Mouse (Mus musculus): ENCODE measurements at regions not wholly inside any gene's neighbourhood (a gene's known extent, or its start where the extent isn't known, plus 50 kb on each side); places are given as distances from the start of the nearest gene placed in this dataset.

GRCm38 (mm10) chr9:52371296-52371695, 202.9 kb upstream of the Zc3h12c start:
- H3K4me3 ChIP-seq (ENCODE audit: control insufficient read depth in 1 of 2, insufficient read depth in 1 of 2, low read depth in 2 of 2, low read length in 2 of 2) = no peak overlapping the region
- H3K27me3 ChIP-seq (ENCODE audit: control insufficient read depth in 1 of 2, insufficient read depth in 2 of 2, low read length in 2 of 2) = no peaks in the 10 kb centered on the region
- no peaks in the 10 kb centered on the region for H3K4me1 ChIP-seq (ENCODE audit: control insufficient read depth in 1 of 2, insufficient read depth in 2 of 2, low read length in 2 of 2)
- H3K9ac ChIP-seq (ENCODE audit: control insufficient read depth, low read depth, low read length, poor library complexity, severe bottlenecking) = no peak overlapping the region
- H3K79me2 ChIP-seq (ENCODE audit: control insufficient read depth, insufficient read depth, low read length, poor library complexity) = no peaks in the 10 kb centered on the region
- DNase-seq (ENCODE audit: low read depth, low spot score) = no peak
- TF ChIP-seq GATA1 (IDR thresholded peaks at IDR 0.05; ENCODE audit: low read depth, low read length) = no peak
- TF ChIP-seq POLR2AphosphoS2 (IDR thresholded peaks at IDR 0.05; ENCODE audit: low read length) = no peak
- no peak for TF ChIP-seq SIN3A (IDR thresholded peaks at IDR 0.05; ENCODE audit: low read length)
- TF ChIP-seq MYB (IDR thresholded peaks at IDR 0.05; ENCODE audit: low read depth, low read length) = no peak
- TF ChIP-seq POLR2A (IDR thresholded peaks at IDR 0.05; ENCODE audit: control insufficient read depth in 1 of 2, insufficient read depth in 1 of 2, low read depth in 1 of 2, low read length in 2 of 2, poor library complexity in 1 of 2) = no peak
- TF ChIP-seq RAD21 (IDR thresholded peaks at IDR 0.05; ENCODE audit: low read depth, low read length) = no peak
- TF ChIP-seq TBP (IDR thresholded peaks at IDR 0.05; ENCODE audit: low read depth, low read length) = no peak
- TF ChIP-seq MYC (IDR thresholded peaks at IDR 0.05; ENCODE audit: low read depth, low read length) = no peak
- TF ChIP-seq E2F4 (IDR thresholded peaks at IDR 0.05; ENCODE audit: borderline replicate concordance, low read depth, low read length) = no peak
- no peak for TF ChIP-seq HCFC1 (IDR thresholded peaks at IDR 0.05; ENCODE audit: low read depth, low read length)
- TF ChIP-seq USF2 (IDR thresholded peaks at IDR 0.05; ENCODE audit: borderline replicate concordance in 1 of 2, insufficient read depth in 1 of 2, low read depth in 1 of 2, low read length in 2 of 2) = no peak
- TF ChIP-seq UBTF (IDR thresholded peaks at IDR 0.05; ENCODE audit: borderline replicate concordance, insufficient read depth, low read depth, low read length) = no peak
- TF ChIP-seq ZMIZ1 (IDR thresholded peaks at IDR 0.05; ENCODE audit: low read depth, low read length) = no peak
- no peak for TF ChIP-seq SMC3 (IDR thresholded peaks at IDR 0.05; ENCODE audit: low read depth, low read length)
- TF ChIP-seq NELFE (IDR thresholded peaks at IDR 0.05; ENCODE audit: low read depth, low read length) = no peak
- TF ChIP-seq MXI1 (IDR thresholded peaks at IDR 0.05; ENCODE audit: low read depth, low read length) = no peak
- TF ChIP-seq ZKSCAN1 (IDR thresholded peaks at IDR 0.05; ENCODE audit: low read depth, low read length) = no peak
- H3K27ac ChIP-seq (ENCODE audit: control insufficient read depth, low read depth, low read length) = no peak overlapping the region
- no peaks in the 10 kb centered on the region for H3K36me3 ChIP-seq (ENCODE audit: control insufficient read depth in 1 of 2, insufficient read depth in 2 of 2, low read length in 2 of 2)
- no peaks in the 10 kb centered on the region for H3K9me3 ChIP-seq (replicated peaks; ENCODE audit: insufficient read depth, low read length)

GRCm38 (mm10) chr9:52368911-52369310, 200.5 kb upstream of the Zc3h12c start:
- H3K4me1 ChIP-seq (ENCODE audit: control insufficient read depth in 1 of 2, insufficient read depth in 2 of 2, low read length in 2 of 2) = no peaks in the 10 kb centered on the region
- DNase-seq (ENCODE audit: low read depth, low spot score) = no peak
- no peak overlapping the region for H3K9ac ChIP-seq (ENCODE audit: control insufficient read depth, low read depth, low read length, poor library complexity, severe bottlenecking)
- no peak overlapping the region for H3K27ac ChIP-seq (ENCODE audit: control insufficient read depth, low read depth, low read length)
- H3K79me2 ChIP-seq (ENCODE audit: control insufficient read depth, insufficient read depth, low read length, poor library complexity) = no peaks in the 10 kb centered on the region
- TF ChIP-seq USF1 (IDR thresholded peaks at IDR 0.05; ENCODE audit: low read depth, low read length) (no peak), ZNF384 (IDR thresholded peaks at IDR 0.05; ENCODE audit: low read depth, low read length) (no peak), USF2 (IDR thresholded peaks at IDR 0.05; ENCODE audit: borderline replicate concordance in 1 of 2, insufficient read depth in 1 of 2, low read depth in 1 of 2, low read length in 2 of 2) (no peak), MYC (IDR thresholded peaks at IDR 0.05; ENCODE audit: low read depth, low read length) (no peak), SMC3 (IDR thresholded peaks at IDR 0.05; ENCODE audit: low read depth, low read length) (no peak), NELFE (IDR thresholded peaks at IDR 0.05; ENCODE audit: low read depth, low read length) (no peak)
- no peak overlapping the region for H3K4me3 ChIP-seq (ENCODE audit: control insufficient read depth in 1 of 2, insufficient read depth in 1 of 2, low read depth in 2 of 2, low read length in 2 of 2)
- no peaks in the 10 kb centered on the region for H3K9me3 ChIP-seq (replicated peaks; ENCODE audit: insufficient read depth, low read length)
- H3K36me3 ChIP-seq (ENCODE audit: control insufficient read depth in 1 of 2, insufficient read depth in 2 of 2, low read length in 2 of 2) = no peaks in the 10 kb centered on the region
- no peaks in the 10 kb centered on the region; a peak in 1 of 4 replicates for H3K27me3 ChIP-seq (ENCODE audit: control insufficient read depth in 1 of 2, insufficient read depth in 2 of 2, low read length in 2 of 2)
